8 mouse cellular contexts compared by ENCODE assay signal in genomic region chr6:85333732-85334131, GRCm38 (mm10). TPM values are rescaled to one million over a fixed set of nuclear protein-coding genes. Genes with fewer than 3 reads are reported as not detected.
DNase-seq lines count a peak whose midpoint lies in the region; ATAC-seq and TF ChIP-seq lines count a peak whose summit lies in the region.

No protein-coding gene starts in this region.

- H3K27ac ChIP-seq in heart, embryonic 15.5 days, result peak overlapping the region; percentile 94
- no peak overlapping the region for H3K27ac ChIP-seq in ES-Bruce4 (ENCODE audit: insufficient read depth, low read length)
- H3K27ac ChIP-seq in embryonic facial prominence, embryonic 14.5 days (replicated peaks; ENCODE audit: low read depth, low read length), result peak overlapping the region; percentile 90; the same call in 1 of the 2 replicates
- no peak overlapping the region for H3K27ac ChIP-seq in limb, embryonic 12.5 days
- H3K27ac ChIP-seq in midbrain, embryonic 15.5 days, result peak overlapping the region; percentile 92

- 3% methylated on average over 13 of the region's 13 CpGs for WGBS in heart, embryonic 15.5 days
- WGBS in embryonic facial prominence, embryonic 14.5 days, result 2% methylated on average over 13 of the region's 13 CpGs
- 3% methylated on average over 13 of the region's 13 CpGs for WGBS in limb, embryonic 12.5 days
- WGBS in midbrain, embryonic 15.5 days, result 3% methylated on average over 13 of the region's 13 CpGs

- peak overlapping the region; percentile 77; the same call in 1 of the 2 replicates for H3K9ac ChIP-seq in heart, embryonic 15.5 days
- H3K9ac ChIP-seq in ES-Bruce4 (ENCODE audit: low read depth, poor library complexity, severe bottlenecking), result peak overlapping the region; percentile 83
- peak overlapping the region; percentile 84 for H3K9ac ChIP-seq in embryonic facial prominence, embryonic 14.5 days (ENCODE audit: low read depth, low read length)
- H3K9ac ChIP-seq in limb, embryonic 12.5 days (replicated peaks), result peak overlapping the region; percentile 69
- peak overlapping the region; percentile 63 for H3K9ac ChIP-seq in midbrain, embryonic 15.5 days

- no peak for DNase-seq in heart, postnatal 25 days (ENCODE audit: low spot score)
- peak; percentile 47 for DNase-seq in embryonic facial prominence, embryonic 14.5 days (ENCODE audit: low spot score)
- DNase-seq in left cerebral cortex, postnatal 25 days (ENCODE audit: low spot score in 2 of 2), result no peak
- no peak for DNase-seq in urinary bladder, postnatal 25 days (ENCODE audit: low spot score)

- H3K9me3 ChIP-seq in heart, embryonic 15.5 days (replicated peaks), result no peaks in the 10 kb centered on the region
- no peaks in the 10 kb centered on the region for H3K9me3 ChIP-seq in ES-Bruce4 (replicated peaks; ENCODE audit: control insufficient read depth, insufficient read depth, low read length, poor library complexity, severe bottlenecking)
- no peaks in the 10 kb centered on the region for H3K9me3 ChIP-seq in embryonic facial prominence, embryonic 14.5 days (ENCODE audit: control insufficient read depth, low read length)
- H3K9me3 ChIP-seq in limb, embryonic 12.5 days, result no peaks in the 10 kb centered on the region
- H3K9me3 ChIP-seq in midbrain, embryonic 15.5 days, result no peaks in the 10 kb centered on the region

- TF ChIP-seq POLR2A in ES-Bruce4 (IDR thresholded peaks at IDR 0.05; ENCODE audit: insufficient read depth, low read length), result no peak

- no peak for ATAC-seq in heart, embryonic 15.5 days (replicated peaks; ENCODE audit: insufficient number of reproducible peaks, insufficient read depth, low FRiP score, low read depth)
- no peak; the same call in 1 of the 2 replicates for ATAC-seq in embryonic facial prominence, embryonic 14.5 days (ENCODE audit: low read depth)
- no peak for ATAC-seq in limb, embryonic 12.5 days (ENCODE audit: insufficient number of reproducible peaks, insufficient read depth, low FRiP score, low TSS enrichment, low read depth)
- 0 out of 2 replicates have a peak, but pooled peaks have one; percentile 3 for ATAC-seq in midbrain, embryonic 15.5 days (replicated peaks)

- H3K4me2 ChIP-seq in heart, embryonic 15.5 days, result peak overlapping the region; percentile 95
- H3K4me2 ChIP-seq in embryonic facial prominence, embryonic 14.5 days (ENCODE audit: low read depth, low read length), result peak overlapping the region; percentile 98
- peak overlapping the region; percentile 96 for H3K4me2 ChIP-seq in limb, embryonic 12.5 days
- peak overlapping the region; percentile 98 for H3K4me2 ChIP-seq in midbrain, embryonic 15.5 days

- TF ChIP-seq CTCF in ES-Bruce4 (IDR thresholded peaks at IDR 0.05; ENCODE audit: low read depth, low read length), result no peak

- intact Hi-C loops in heart, postnatal 25 days (cut with DNase I), result no loop called here
- intact Hi-C loops in left cerebral cortex, postnatal 25 days (cut with DNase I), result loop anchor here (1.0 to 5.0 kb wide), 3 partner anchors 41 to 96 kb away; partner anchors contain the start of gene Rab11fip5

- H3K4me1 ChIP-seq in heart, embryonic 15.5 days (replicated peaks), result peaks cover 20% of the 10 kb centered on the region
- H3K4me1 ChIP-seq in ES-Bruce4 (ENCODE audit: control insufficient read depth, insufficient read depth, low read length), result peaks cover 2% of the 10 kb centered on the region
- no peaks in the 10 kb centered on the region for H3K4me1 ChIP-seq in embryonic facial prominence, embryonic 14.5 days (ENCODE audit: control insufficient read depth, insufficient read depth, low read length)
- peaks cover 14% of the 10 kb centered on the region for H3K4me1 ChIP-seq in limb, embryonic 12.5 days (replicated peaks)
- H3K4me1 ChIP-seq in midbrain, embryonic 15.5 days, result peaks cover 15% of the 10 kb centered on the region

- peaks cover 24% of the 10 kb centered on the region; the same call in 1 of the 2 replicates for H3K36me3 ChIP-seq in heart, embryonic 15.5 days
- no peaks in the 10 kb centered on the region for H3K36me3 ChIP-seq in ES-Bruce4 (ENCODE audit: control insufficient read depth, insufficient read depth, low read length, poor library complexity, severe bottlenecking)
- peaks cover 3% of the 10 kb centered on the region; the same call in 1 of the 2 replicates for H3K36me3 ChIP-seq in embryonic facial prominence, embryonic 14.5 days (ENCODE audit: control insufficient read depth, insufficient read depth, low read length)
- 0 out of 2 replicates have a peak, but pooled peaks cover 12% of the 10 kb centered on the region for H3K36me3 ChIP-seq in limb, embryonic 12.5 days
- no peaks in the 10 kb centered on the region for H3K36me3 ChIP-seq in midbrain, embryonic 15.5 days (replicated peaks)

- H3K27me3 ChIP-seq in heart, embryonic 15.5 days, result no peaks in the 10 kb centered on the region
- no peaks in the 10 kb centered on the region for H3K27me3 ChIP-seq in ES-Bruce4 (ENCODE audit: control insufficient read depth, insufficient read depth, low read length, poor library complexity, severe bottlenecking)
- H3K27me3 ChIP-seq in embryonic facial prominence, embryonic 14.5 days (replicated peaks; ENCODE audit: control insufficient read depth, insufficient read depth, low read length), result no peaks in the 10 kb centered on the region
- H3K27me3 ChIP-seq in limb, embryonic 12.5 days, result peaks cover 47% of the 10 kb centered on the region
- peaks cover 3% of the 10 kb centered on the region; the same call in 1 of the 2 replicates for H3K27me3 ChIP-seq in midbrain, embryonic 15.5 days (replicated peaks)

- no peak for TF ChIP-seq EP300 in ES-Bruce4 (IDR thresholded peaks at IDR 0.05; ENCODE audit: insufficient read depth, low read depth, low read length)

- H3K4me3 ChIP-seq in heart, embryonic 15.5 days, result peak overlapping the region; percentile 73
- H3K4me3 ChIP-seq in ES-Bruce4 (ENCODE audit: low read depth, low read length), result peak overlapping the region; percentile 88
- H3K4me3 ChIP-seq in embryonic facial prominence, embryonic 14.5 days (ENCODE audit: low read depth, low read length), result peak overlapping the region; percentile 82
- peak overlapping the region; percentile 68 for H3K4me3 ChIP-seq in limb, embryonic 12.5 days (replicated peaks)
- H3K4me3 ChIP-seq in midbrain, embryonic 15.5 days, result peak overlapping the region; percentile 60

RNA-seq across cellular contexts. Expression of gene Sfxn5, which starts 0.5 kb away (rescaled TPM):
- polyA plus RNA-seq in heart, embryonic 15.5 days (2015; fragmentation: Nextera tagmentation; extraction: Ambion mirVana), result 3.7 and 4.9 TPM in 2 replicates
- total RNA-seq in heart, postnatal 25 days (2021), result 1 to 10 TPM; 4.6 to 4.8 TPM
- polyA plus RNA-seq in ES-Bruce4 (2011; ENCODE audit: insufficient read depth, insufficient read length, low read depth, missing spikeins), result 6.0 and 7.9 TPM in 2 replicates
- polyA plus RNA-seq in embryonic facial prominence, embryonic 14.5 days (2014; fragmentation: Nextera tagmentation; extraction: Ambion mirVana), result 6.7 and 8.9 TPM in 2 replicates
- polyA plus RNA-seq in limb, embryonic 12.5 days (2016; fragmentation: Nextera tagmentation; extraction: Ambion mirVana), result 8.3 and 10.2 TPM in 2 replicates
- 26.0 and 29.5 TPM in 2 replicates for polyA plus RNA-seq in midbrain, embryonic 15.5 days (2015; fragmentation: Nextera tagmentation; extraction: Ambion mirVana)
- 100 to 1,000 TPM; 165 TPM for total RNA-seq in left cerebral cortex, postnatal 25 days (2021)

RNA-seq across cellular contexts. Expression of gene Rab11fip5, which starts 40.7 kb away (rescaled TPM):
- polyA plus RNA-seq in heart, embryonic 15.5 days (2015; fragmentation: Nextera tagmentation; extraction: Ambion mirVana), result 42.3 and 45.3 TPM in 2 replicates
- 10 to 100 TPM; 59.9 to 68.6 TPM for total RNA-seq in heart, postnatal 25 days (2021)
- polyA plus RNA-seq in ES-Bruce4 (2011; ENCODE audit: insufficient read depth, insufficient read length, low read depth, missing spikeins), result 15.8 and 18.3 TPM in 2 replicates
- 15.1 and 15.7 TPM in 2 replicates for polyA plus RNA-seq in embryonic facial prominence, embryonic 14.5 days (2014; fragmentation: Nextera tagmentation; extraction: Ambion mirVana)
- 9.8 and 11.4 TPM in 2 replicates for polyA plus RNA-seq in limb, embryonic 12.5 days (2016; fragmentation: Nextera tagmentation; extraction: Ambion mirVana)
- 22.1 and 23.4 TPM in 2 replicates for polyA plus RNA-seq in midbrain, embryonic 15.5 days (2015; fragmentation: Nextera tagmentation; extraction: Ambion mirVana)
- total RNA-seq in left cerebral cortex, postnatal 25 days (2021), result 10 to 100 TPM; 65.7 to 66.8 TPM

Comparison
In these comparisons a context has a peak if more than half of its experiments do, and no peak if none do; other contexts are left out.
1. H3K27ac ChIP-seq: peak in heart, embryonic 15.5 days (single experiment), embryonic facial prominence, embryonic 14.5 days (single experiment) and midbrain, embryonic 15.5 days (single experiment); none in ES-Bruce4 (single experiment) and limb, embryonic 12.5 days (single experiment).
2. Peak in every context shown above with its lines, with median percentiles within 50 percentile points of each other: H3K4me2 ChIP-seq, H3K4me3 ChIP-seq and H3K9ac ChIP-seq.